Mouse (Mus musculus): Measurements from ENCODE around the gene Gapvd1.

DNA sequence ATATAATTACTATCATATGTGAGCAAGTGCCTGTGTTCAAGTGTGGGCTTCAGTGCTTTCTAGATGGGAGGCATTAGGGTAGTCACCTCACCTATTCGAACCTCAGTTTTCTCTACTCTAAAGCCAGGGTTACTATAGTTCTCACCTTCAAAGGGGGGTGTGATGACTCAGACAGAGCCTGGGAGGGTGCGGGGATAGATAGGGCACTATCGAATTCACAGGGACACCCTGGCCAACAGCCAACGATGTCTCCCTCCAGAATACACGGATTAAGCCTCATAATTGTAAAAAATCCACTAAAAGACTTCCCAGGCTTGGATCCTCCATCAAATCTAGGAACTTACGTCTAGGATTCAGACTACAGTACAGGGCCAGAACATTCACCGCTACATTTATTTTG is 40.4 kb upstream of the Gapvd1 start:
- TF ChIP-seq CTCF (IDR thresholded peaks at IDR 0.05; ENCODE audit: borderline replicate concordance, control insufficient read depth, extremely low read depth, insufficient read depth, low read length, poor library complexity) (no peak), POLR2A (IDR thresholded peaks at IDR 0.05; ENCODE audit: control insufficient read depth, extremely low read depth, insufficient read depth, low read length, poor library complexity) (no peak)
